Mouse (Mus musculus): ENCODE measurements around the gene Cops7a.

- TF ChIP-seq CTCF (IDR thresholded peaks at IDR 0.05; ENCODE audit: low read depth), result no peak
- no peak for TF ChIP-seq EP300 (IDR thresholded peaks at IDR 0.05; ENCODE audit: low read depth)
Measured at GRCm38 (mm10) chr6:124921539-124921938, 43.8 kb downstream of the Cops7a start.
